Mouse (Mus musculus) frontal cortex, postnatal 10 days (tissue): ENCODE results near the gene Hemk1.
"Not testable (repeated sequence)": the region's sequence is repeated elsewhere in the genome, so short reads cannot be mapped to it uniquely, and the experiment has no call there.

Experiments
- DNase-seq, 2 experiments: peaks; one replicate each; pipeline ENCODE4 v3.0.0; 2022; ENCODE audit warnings: low spot score in 2 of 2, mixed read lengths in 1 of 2

Hemk1 gene

GRCm38 (mm10) chr9:107308346-107309000 is 29.7 kb downstream of the Hemk1 start:
- no peak for DNase-seq

- no peak for DNase-seq
Measured at GRCm38 (mm10) chr9:107307886-107308285, 30.3 kb downstream of the Hemk1 start.

GRCm38 (mm10) chr9:107307099-107307872 is 30.9 kb downstream of the Hemk1 start:
- no peak for DNase-seq

GRCm38 (mm10) chr9:107306673-107307072 is 31.5 kb downstream of the Hemk1 start:
- not testable (repeated sequence) for DNase-seq

GRCm38 (mm10) chr9:107305601-107306542 is 32.3 kb downstream of the Hemk1 start:
- no peak for DNase-seq

GRCm38 (mm10) chr9:107305012-107305411 is 33.1 kb downstream of the Hemk1 start:
- DNase-seq, result no peak

GRCm38 (mm10) chr9:107304383-107304782 is 33.8 kb downstream of the Hemk1 start:
- DNase-seq, result no peak

GRCm38 (mm10) chr9:107303900-107304299 is 34.2 kb downstream of the Hemk1 start:
- DNase-seq, result no peak

GRCm38 (mm10) chr9:107303121-107303820 is 34.9 kb downstream of the Hemk1 start:
- DNase-seq, result no peak

- no peak for DNase-seq
Measured at GRCm38 (mm10) chr9:107302592-107302991, 35.6 kb downstream of the Hemk1 start.

GRCm38 (mm10) chr9:107301554-107302331 is 36.4 kb downstream of the Hemk1 start:
- DNase-seq, result no peak

- no peak for DNase-seq
Measured at GRCm38 (mm10) chr9:107300224-107300973, 37.8 kb downstream of the Hemk1 start.

- no peak for DNase-seq
Measured at GRCm38 (mm10) chr9:107299783-107300182, 38.4 kb downstream of the Hemk1 start.

GRCm38 (mm10) chr9:107298876-107299275 is 39.3 kb downstream of the Hemk1 start:
- DNase-seq, result no peak

- DNase-seq, result no peak
Measured at GRCm38 (mm10) chr9:107298059-107298780, 39.9 kb downstream of the Hemk1 start.

- no peak for DNase-seq
Measured at GRCm38 (mm10) chr9:107297658-107298057, 40.5 kb downstream of the Hemk1 start.

- no peak for DNase-seq
Measured at GRCm38 (mm10) chr9:107297059-107297458, 41.1 kb downstream of the Hemk1 start.

GRCm38 (mm10) chr9:107296501-107296965 is 41.6 kb downstream of the Hemk1 start:
- DNase-seq, result peak; percentile 85 to 91

- DNase-seq, result no peak
Measured at GRCm38 (mm10) chr9:107296041-107296440, 42.1 kb downstream of the Hemk1 start.

GRCm38 (mm10) chr9:107296016-107296040 is 42.3 kb downstream of the Hemk1 start, which contains the start of gene Cish:
Cish (plus strand) TSS chr9:107296026.
- DNase-seq, result no peak
